Mouse (Mus musculus): ENCODE measurements around the gene Acot11. TPM values are rescaled to one million over a fixed set of nuclear protein-coding genes. Genes with fewer than 3 reads are reported as not detected.
A peak's percentile ranks its signal among the peaks of the same experiment; 100 is the strongest.
"Not testable (repeated sequence)": the region's sequence is repeated elsewhere in the genome, so short reads cannot be mapped to it uniquely, and the experiment has no call there.

Gene Acot11
- total RNA-seq, 2 experiments from 2014 or later, result 51.7 to 54.1 TPM

- no peak for TF ChIP-seq CTCF (IDR thresholded peaks at IDR 0.05)
- Histone ChIP-seq H3K27ac (no peak overlapping the region), H3K4me3 (no peak overlapping the region)
- intact Hi-C loops (cut with DNase I), result no loop called here
- no peak for DNase-seq (ENCODE audit: extremely low spot score in 1 of 2, low spot score in 2 of 2)
Measured at GRCm38 (mm10) chr4:106764166-106764565, 40.6 kb downstream of the Acot11 start.

- Histone ChIP-seq H3K4me3 (no peak overlapping the region), H3K27ac (no peak overlapping the region)
- DNase-seq (ENCODE audit: extremely low spot score in 1 of 2, low spot score in 2 of 2), result no peak
- TF ChIP-seq CTCF (IDR thresholded peaks at IDR 0.05), result no peak
- intact Hi-C loops (cut with DNase I), result no loop called here
Measured at GRCm38 (mm10) chr4:106751726-106752125, 53.1 kb downstream of the Acot11 start.

GRCm38 (mm10) chr4:106749699-106750098 is 55.1 kb downstream of the Acot11 start:
- peak; percentile 78 for TF ChIP-seq CTCF (IDR thresholded peaks at IDR 0.05)
- DNase-seq (ENCODE audit: extremely low spot score in 1 of 2, low spot score in 2 of 2), result peak; percentile 76 to 78
- Histone ChIP-seq H3K27ac (no peak overlapping the region), H3K4me3 (peak overlapping the region; percentile 27)
- intact Hi-C loops (cut with DNase I), result loop anchor here (2.0 kb wide), 1 partner anchor 51 kb away; no protein-coding TSS in a partner anchor

- TF ChIP-seq CTCF (IDR thresholded peaks at IDR 0.05), result no peak
- H3K27ac ChIP-seq, result no peak overlapping the region
- DNase-seq (ENCODE audit: extremely low spot score in 1 of 2, low spot score in 2 of 2), result no peak
- intact Hi-C loops (cut with DNase I), result no loop called here
- no peak overlapping the region for H3K4me3 ChIP-seq
Measured at GRCm38 (mm10) chr4:106747001-106747580, 57.7 kb downstream of the Acot11 start.

- H3K27ac ChIP-seq, result no peak overlapping the region
- TF ChIP-seq CTCF (IDR thresholded peaks at IDR 0.05), result no peak
- H3K4me3 ChIP-seq, result no peak overlapping the region
- intact Hi-C loops (cut with DNase I), result no loop called here
- no peak for DNase-seq (ENCODE audit: extremely low spot score in 1 of 2, low spot score in 2 of 2)
Measured at GRCm38 (mm10) chr4:106745862-106746261, 58.9 kb downstream of the Acot11 start.

- Histone ChIP-seq H3K4me3 (no peak overlapping the region), H3K27ac (no peak overlapping the region)
- intact Hi-C loops (cut with DNase I), result no loop called here
- no peak for TF ChIP-seq CTCF (IDR thresholded peaks at IDR 0.05)
- no peak for DNase-seq (ENCODE audit: extremely low spot score in 1 of 2, low spot score in 2 of 2)
Measured at GRCm38 (mm10) chr4:106737904-106738303, 66.9 kb downstream of the Acot11 start.

- DNase-seq (ENCODE audit: extremely low spot score in 1 of 2, low spot score in 2 of 2); H3K4me3 ChIP-seq; H3K27ac ChIP-seq; intact Hi-C loops (cut with DNase I): not testable (repeated sequence)
Measured at GRCm38 (mm10) chr4:106736884-106737283, 67.9 kb downstream of the Acot11 start.

- TF ChIP-seq CTCF (IDR thresholded peaks at IDR 0.05), result no peak
- Histone ChIP-seq H3K4me3 (no peak within 1 kb of the TSS), H3K27ac (no peak within 1 kb of the TSS)
- intact Hi-C loops (cut with DNase I), result no loop called here
- no peak for DNase-seq (ENCODE audit: extremely low spot score in 1 of 2, low spot score in 2 of 2)
Measured at GRCm38 (mm10) chr4:106733636-106734035, 71.2 kb downstream of the Acot11 start, which contains the start of gene Fam151a. Fam151a (plus strand) TSS chr4:106733889.

- intact Hi-C loops (cut with DNase I), result no loop called here
- Histone ChIP-seq H3K4me3 (no peak within 1 kb of the TSS), H3K27ac (no peak within 1 kb of the TSS)
- TF ChIP-seq CTCF (IDR thresholded peaks at IDR 0.05), result peak; percentile 6; the same call in 1 of the 2 replicates
- DNase-seq (ENCODE audit: extremely low spot score in 1 of 2, low spot score in 2 of 2), result no peak
Measured at GRCm38 (mm10) chr4:106730814-106731213, 74.0 kb downstream of the Acot11 start, which contains the start of gene Mroh7. Mroh7 (minus strand) TSS chr4:106730925.

GRCm38 (mm10) chr4:106720631-106721030 is 84.2 kb downstream of the Acot11 start:
- Histone ChIP-seq H3K4me3 (no peak overlapping the region), H3K27ac (no peak overlapping the region)
- no peak for DNase-seq (ENCODE audit: extremely low spot score in 1 of 2, low spot score in 2 of 2)
- intact Hi-C loops (cut with DNase I), result no loop called here
- TF ChIP-seq CTCF (IDR thresholded peaks at IDR 0.05), result no peak

- H3K4me3 ChIP-seq, result no peak overlapping the region
- no peak overlapping the region for H3K27ac ChIP-seq
- intact Hi-C loops (cut with DNase I), result no loop called here
- no peak for DNase-seq (ENCODE audit: extremely low spot score in 1 of 2, low spot score in 2 of 2)
- TF ChIP-seq CTCF (IDR thresholded peaks at IDR 0.05), result no peak
Measured at GRCm38 (mm10) chr4:106713622-106714021, 91.2 kb downstream of the Acot11 start.

GRCm38 (mm10) chr4:106708408-106708807 is 96.4 kb downstream of the Acot11 start:
- peak; percentile 77 to 89 for DNase-seq (ENCODE audit: extremely low spot score in 1 of 2, low spot score in 2 of 2)
- Histone ChIP-seq H3K4me3 (no peak overlapping the region), H3K27ac (no peak overlapping the region)
- intact Hi-C loops (cut with DNase I), result loop anchor here (1.0 to 10.0 kb wide), 3 partner anchors 77 to 234 kb away; no protein-coding TSS in a partner anchor
- TF ChIP-seq CTCF (IDR thresholded peaks at IDR 0.05), result peak; percentile 96

- no peak for DNase-seq (ENCODE audit: extremely low spot score in 1 of 2, low spot score in 2 of 2)
- no peak for TF ChIP-seq CTCF (IDR thresholded peaks at IDR 0.05)
Measured at GRCm38 (mm10) chr4:106707957-106708356, 96.8 kb downstream of the Acot11 start.

More at GRCm38 (mm10) chr4:106707957-106708356, 96.8 kb downstream of the Acot11 start:
- Histone ChIP-seq H3K27ac (no peak overlapping the region), H3K4me3 (no peak overlapping the region)
- intact Hi-C loops (cut with DNase I), result loop anchor here (1.0 to 10.0 kb wide), 3 partner anchors 77 to 233 kb away; no protein-coding TSS in a partner anchor

Measured in left cerebral cortex, adult 2 months (tissue).